Mouse (Mus musculus) testis, postnatal 14 days (tissue): ENCODE measurements around the gene Ugdh.
"Not testable (repeated sequence)": the region's sequence is repeated elsewhere in the genome, so short reads cannot be mapped to it uniquely, and the experiment has no call there.

ENCODE experiments used
- DNase-seq: peaks from one replicate; pipeline ENCODE4 v3.0.0; 2021; ENCODE audit warnings: low spot score

Ugdh gene

GRCm38 (mm10) chr5:65435806-65436561, at the start of gene Ugdh:
TSS of gene Ugdh (minus strand) at chr5:65435949.
- DNase-seq, result peak; percentile 97

- no peak for DNase-seq
Observed at GRCm38 (mm10) chr5:65482996-65483395, 47.2 kb upstream of the Ugdh start.

GRCm38 (mm10) chr5:65480511-65480910, 44.8 kb upstream of the Ugdh start:
- DNase-seq, result no peak

- DNase-seq, result no peak
Observed at GRCm38 (mm10) chr5:65479681-65480445, 44.1 kb upstream of the Ugdh start.

GRCm38 (mm10) chr5:65478224-65478623, 42.5 kb upstream of the Ugdh start:
- no peak for DNase-seq

- not testable (repeated sequence) for DNase-seq
Observed at GRCm38 (mm10) chr5:65476739-65477138, 41.0 kb upstream of the Ugdh start.

GRCm38 (mm10) chr5:65475806-65476205, 40.1 kb upstream of the Ugdh start:
- DNase-seq, result no peak

GRCm38 (mm10) chr5:65469766-65470165, 34.0 kb upstream of the Ugdh start:
- no peak for DNase-seq

- no peak for DNase-seq
Observed at GRCm38 (mm10) chr5:65466911-65467310, 31.2 kb upstream of the Ugdh start.

GRCm38 (mm10) chr5:65460361-65460760, 24.6 kb upstream of the Ugdh start:
- no peak for DNase-seq

- DNase-seq, result no peak
Observed at GRCm38 (mm10) chr5:65459454-65459853, 23.7 kb upstream of the Ugdh start.

- DNase-seq, result no peak
Observed at GRCm38 (mm10) chr5:65457846-65458245, 22.1 kb upstream of the Ugdh start.

GRCm38 (mm10) chr5:65457086-65457827, 21.5 kb upstream of the Ugdh start:
- DNase-seq, result no peak

- DNase-seq, result no peak
Observed at GRCm38 (mm10) chr5:65454771-65455170, 19.0 kb upstream of the Ugdh start.

- DNase-seq, result no peak
Observed at GRCm38 (mm10) chr5:65448941-65449340, 13.2 kb upstream of the Ugdh start.

- no peak for DNase-seq
Observed at GRCm38 (mm10) chr5:65447826-65448225, 12.1 kb upstream of the Ugdh start.

- no peak for DNase-seq
Observed at GRCm38 (mm10) chr5:65446756-65447155, 11.0 kb upstream of the Ugdh start.

- no peak for DNase-seq
Observed at GRCm38 (mm10) chr5:65444981-65445380, 9.2 kb upstream of the Ugdh start.

GRCm38 (mm10) chr5:65438041-65438440, 2.3 kb upstream of the Ugdh start:
- no peak for DNase-seq

- no peak for DNase-seq
Observed at GRCm38 (mm10) chr5:65435363-65435805, 365 bp downstream of the Ugdh start.

- DNase-seq, result no peak
Observed at GRCm38 (mm10) chr5:65434471-65435362, 1.0 kb downstream of the Ugdh start.

GRCm38 (mm10) chr5:65429441-65429840, 6.3 kb downstream of the Ugdh start:
- no peak for DNase-seq
